Mouse (Mus musculus): ENCODE data around the gene Lrguk. TPM values are rescaled to one million over a fixed set of nuclear protein-coding genes. Genes with fewer than 3 reads are reported as not detected.

Gene Lrguk
- polyA plus RNA-seq, 1 experiment from 2014 or later, result 1.6 TPM

- no peak overlapping the region for H3K4me3 ChIP-seq (ENCODE audit: low read depth, low read length)
- WGBS, result 51% methylated on average over 5 of the region's 5 CpGs
- H3K9ac ChIP-seq (ENCODE audit: low read depth, low read length), result no peak overlapping the region
- H3K27me3 ChIP-seq (replicated peaks; ENCODE audit: control insufficient read depth, insufficient read depth, low read length), result no peaks in the 10 kb centered on the region
- H3K4me1 ChIP-seq (ENCODE audit: control insufficient read depth, insufficient read depth, low read length), result peaks cover 32% of the 10 kb centered on the region
- H3K36me3 ChIP-seq (ENCODE audit: control insufficient read depth, insufficient read depth, low read length), result peaks cover 47% of the 10 kb centered on the region
- DNase-seq (ENCODE audit: low spot score) (peak; percentile 50), ATAC-seq (ENCODE audit: low read depth) (no peak; the same call in 1 of the 2 replicates)
- H3K4me2 ChIP-seq (ENCODE audit: low read depth, low read length), result no peak overlapping the region
- peak overlapping the region; percentile 36 for H3K27ac ChIP-seq (replicated peaks; ENCODE audit: low read depth, low read length)
- H3K9me3 ChIP-seq (ENCODE audit: control insufficient read depth, low read length), result no peaks in the 10 kb centered on the region
These were observed 126.8 kb downstream of the Lrguk start for GRCm38 (mm10) chr6:34156057-34156456.

- peaks cover 32% of the 10 kb centered on the region for H3K4me1 ChIP-seq (ENCODE audit: control insufficient read depth, insufficient read depth, low read length)
- H3K4me2 ChIP-seq (ENCODE audit: low read depth, low read length), result no peak overlapping the region
- H3K4me3 ChIP-seq (ENCODE audit: low read depth, low read length), result no peak overlapping the region
- WGBS, result 73% methylated on average over 14 of the region's 14 CpGs
- DNase-seq (ENCODE audit: low spot score) (no peak), ATAC-seq (ENCODE audit: low read depth) (no peak)
- H3K9me3 ChIP-seq (ENCODE audit: control insufficient read depth, low read length), result no peaks in the 10 kb centered on the region
- H3K9ac ChIP-seq (ENCODE audit: low read depth, low read length), result no peak overlapping the region
- peaks cover 56% of the 10 kb centered on the region for H3K36me3 ChIP-seq (ENCODE audit: control insufficient read depth, insufficient read depth, low read length)
- no peak overlapping the region; the same call in 1 of the 2 replicates for H3K27ac ChIP-seq (replicated peaks; ENCODE audit: low read depth, low read length)
- no peaks in the 10 kb centered on the region for H3K27me3 ChIP-seq (replicated peaks; ENCODE audit: control insufficient read depth, insufficient read depth, low read length)
These were observed 127.8 kb downstream of the Lrguk start for GRCm38 (mm10) chr6:34156841-34157748.

GRCm38 (mm10) chr6:34159998-34160815 is 131.0 kb downstream of the Lrguk start:
- Histone ChIP-seq H3K9me3 (ENCODE audit: control insufficient read depth, low read length) (no peaks in the 10 kb centered on the region), H3K27me3 (replicated peaks; ENCODE audit: control insufficient read depth, insufficient read depth, low read length) (no peaks in the 10 kb centered on the region), H3K36me3 (ENCODE audit: control insufficient read depth, insufficient read depth, low read length) (peaks cover 77% of the 10 kb centered on the region), H3K4me3 (ENCODE audit: low read depth, low read length) (no peak overlapping the region), H3K4me2 (ENCODE audit: low read depth, low read length) (no peak overlapping the region), H3K27ac (replicated peaks; ENCODE audit: low read depth, low read length) (no peak overlapping the region), H3K4me1 (ENCODE audit: control insufficient read depth, insufficient read depth, low read length) (peaks cover 14% of the 10 kb centered on the region), H3K9ac (ENCODE audit: low read depth, low read length) (no peak overlapping the region)
- ATAC-seq (ENCODE audit: low read depth), result no peak
- WGBS, result 81% methylated on average over 23 of the region's 23 CpGs
- DNase-seq (ENCODE audit: low spot score), result no peak

DNA sequence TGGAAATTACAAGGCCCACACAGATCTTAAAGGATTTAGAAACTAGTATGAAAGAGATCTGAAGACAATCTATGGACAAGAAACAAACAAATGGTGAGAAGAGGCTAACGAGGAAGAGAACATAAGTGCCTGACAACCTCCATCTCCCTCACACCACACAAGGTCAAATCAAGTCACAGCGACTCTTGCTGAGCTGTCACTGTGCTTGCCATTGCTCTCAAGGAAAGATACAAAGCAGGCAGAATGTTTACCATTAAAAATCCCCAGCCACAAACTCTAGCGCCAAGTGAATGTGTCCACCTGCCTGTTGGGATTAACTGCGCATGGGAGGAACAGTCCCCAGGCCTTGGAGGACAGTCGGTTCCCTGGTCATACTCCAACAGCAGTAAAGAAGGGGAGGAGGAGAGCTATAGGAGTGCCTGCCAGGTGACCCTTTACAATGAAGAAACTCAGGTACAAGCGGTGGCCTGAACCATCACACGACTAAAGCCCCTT is 131.6 kb downstream of the Lrguk start:
- Histone ChIP-seq H3K27ac (replicated peaks; ENCODE audit: low read depth, low read length) (no peak overlapping the region), H3K4me1 (ENCODE audit: control insufficient read depth, insufficient read depth, low read length) (peaks cover 8% of the 10 kb centered on the region; the same call in 1 of the 2 replicates), H3K36me3 (ENCODE audit: control insufficient read depth, insufficient read depth, low read length) (peaks cover 83% of the 10 kb centered on the region), H3K9me3 (ENCODE audit: control insufficient read depth, low read length) (no peaks in the 10 kb centered on the region), H3K27me3 (replicated peaks; ENCODE audit: control insufficient read depth, insufficient read depth, low read length) (no peaks in the 10 kb centered on the region), H3K4me3 (ENCODE audit: low read depth, low read length) (no peak overlapping the region), H3K4me2 (ENCODE audit: low read depth, low read length) (no peak overlapping the region), H3K9ac (ENCODE audit: low read depth, low read length) (no peak overlapping the region)
- 95% methylated on average over 7 of the region's 7 CpGs for WGBS
- no peak for ATAC-seq (ENCODE audit: low read depth)
- DNase-seq (ENCODE audit: low spot score), result no peak

DNA sequence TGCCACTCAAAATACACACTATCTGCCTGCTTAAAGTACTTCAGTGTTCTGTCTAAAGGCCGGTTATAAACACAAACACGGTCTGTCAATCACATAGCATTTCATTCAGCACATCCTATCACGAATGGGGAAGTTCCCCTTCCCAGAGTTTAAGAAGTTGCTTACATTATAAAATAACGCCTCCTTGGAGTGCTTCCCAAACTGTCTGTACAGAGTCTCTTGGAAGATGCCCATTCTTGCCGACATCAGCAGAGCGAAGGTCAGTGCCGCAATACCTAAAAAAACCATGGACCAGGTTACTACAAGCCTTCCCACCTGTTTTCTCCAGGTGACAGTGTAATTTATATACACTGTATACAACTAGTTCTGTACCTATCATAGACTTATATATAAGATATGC is 132.3 kb downstream of the Lrguk start:
- ATAC-seq (ENCODE audit: low read depth) (no peak), DNase-seq (ENCODE audit: low spot score) (no peak)
- 95% methylated on average over 7 of the region's 7 CpGs for WGBS
- H3K27ac ChIP-seq (replicated peaks; ENCODE audit: low read depth, low read length), result no peak overlapping the region
- H3K4me2 ChIP-seq (ENCODE audit: low read depth, low read length), result no peak overlapping the region
- no peaks in the 10 kb centered on the region for H3K27me3 ChIP-seq (replicated peaks; ENCODE audit: control insufficient read depth, insufficient read depth, low read length)
- peaks cover 87% of the 10 kb centered on the region for H3K36me3 ChIP-seq (ENCODE audit: control insufficient read depth, insufficient read depth, low read length)
- no peak overlapping the region for H3K4me3 ChIP-seq (ENCODE audit: low read depth, low read length)
- H3K9me3 ChIP-seq (ENCODE audit: control insufficient read depth, low read length), result no peaks in the 10 kb centered on the region
- no peak overlapping the region for H3K9ac ChIP-seq (ENCODE audit: low read depth, low read length)
- peaks cover 4% of the 10 kb centered on the region; the same call in 1 of the 2 replicates for H3K4me1 ChIP-seq (ENCODE audit: control insufficient read depth, insufficient read depth, low read length)

GRCm38 (mm10) chr6:34162607-34163006 is 133.4 kb downstream of the Lrguk start:
- Histone ChIP-seq H3K27me3 (replicated peaks; ENCODE audit: control insufficient read depth, insufficient read depth, low read length) (no peaks in the 10 kb centered on the region), H3K9ac (ENCODE audit: low read depth, low read length) (no peak overlapping the region), H3K4me2 (ENCODE audit: low read depth, low read length) (no peak overlapping the region), H3K9me3 (ENCODE audit: control insufficient read depth, low read length) (no peaks in the 10 kb centered on the region), H3K4me1 (ENCODE audit: control insufficient read depth, insufficient read depth, low read length) (no peaks in the 10 kb centered on the region), H3K4me3 (ENCODE audit: low read depth, low read length) (no peak overlapping the region), H3K27ac (replicated peaks; ENCODE audit: low read depth, low read length) (no peak overlapping the region), H3K36me3 (ENCODE audit: control insufficient read depth, insufficient read depth, low read length) (peaks cover 83% of the 10 kb centered on the region)
- 55% methylated on average over 2 of the region's 2 CpGs for WGBS
- ATAC-seq (ENCODE audit: low read depth) (peak; percentile 83; the same call in 1 of the 2 replicates), DNase-seq (ENCODE audit: low spot score) (peak; percentile 52)

DNA sequence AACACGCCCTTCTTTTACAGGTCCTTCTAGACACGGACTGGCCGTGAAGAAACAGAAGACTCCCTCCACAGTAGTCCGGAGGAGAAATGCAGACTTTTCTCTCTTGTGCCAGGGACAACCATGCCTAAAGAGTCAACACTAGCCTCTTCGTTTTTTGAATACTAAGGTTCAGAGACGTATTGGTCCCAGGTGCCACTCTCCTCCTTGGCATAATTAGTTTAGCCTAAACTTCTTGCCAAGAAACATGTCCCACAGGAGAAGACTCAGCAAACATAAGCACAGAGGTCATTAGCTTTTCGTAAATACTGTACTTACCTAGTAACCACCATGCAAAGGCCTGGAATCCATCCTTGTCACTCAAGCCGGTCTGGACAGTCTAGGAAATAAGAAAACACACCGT is 133.8 kb downstream of the Lrguk start:
- DNase-seq (ENCODE audit: low spot score) (no peak), ATAC-seq (ENCODE audit: low read depth) (peak; percentile 80; the same call in 1 of the 2 replicates)
- Histone ChIP-seq H3K36me3 (ENCODE audit: control insufficient read depth, insufficient read depth, low read length) (peaks cover 81% of the 10 kb centered on the region), H3K27ac (replicated peaks; ENCODE audit: low read depth, low read length) (no peak overlapping the region), H3K9ac (ENCODE audit: low read depth, low read length) (no peak overlapping the region), H3K4me1 (ENCODE audit: control insufficient read depth, insufficient read depth, low read length) (no peaks in the 10 kb centered on the region), H3K27me3 (replicated peaks; ENCODE audit: control insufficient read depth, insufficient read depth, low read length) (no peaks in the 10 kb centered on the region), H3K9me3 (ENCODE audit: control insufficient read depth, low read length) (no peaks in the 10 kb centered on the region), H3K4me3 (ENCODE audit: low read depth, low read length) (no peak overlapping the region), H3K4me2 (ENCODE audit: low read depth, low read length) (no peak overlapping the region)
- WGBS, result 68% methylated on average over 9 of the region's 9 CpGs

DNA sequence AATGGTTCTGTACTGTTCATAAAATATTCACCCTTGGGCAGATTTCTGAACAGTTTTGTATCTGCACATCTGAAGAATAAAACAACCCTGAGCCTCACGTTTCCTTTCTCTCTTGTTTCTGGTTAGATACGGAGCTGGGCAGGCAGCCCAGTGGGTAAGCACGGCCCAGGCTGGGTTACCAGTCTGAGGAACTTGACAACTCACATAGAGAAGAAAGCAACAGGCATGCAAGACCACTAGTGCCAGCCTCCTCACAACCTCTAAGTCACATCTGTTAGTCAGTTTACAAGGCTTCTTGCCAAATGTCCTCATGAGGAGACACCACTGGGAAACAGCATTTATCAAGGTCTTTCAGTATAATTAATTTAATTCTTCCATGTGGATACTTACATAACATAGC is 139.6 kb downstream of the Lrguk start:
- Histone ChIP-seq H3K9me3 (ENCODE audit: control insufficient read depth, low read length) (no peaks in the 10 kb centered on the region), H3K9ac (ENCODE audit: low read depth, low read length) (no peak overlapping the region), H3K4me2 (ENCODE audit: low read depth, low read length) (no peak overlapping the region), H3K36me3 (ENCODE audit: control insufficient read depth, insufficient read depth, low read length) (peaks cover 54% of the 10 kb centered on the region), H3K4me1 (ENCODE audit: control insufficient read depth, insufficient read depth, low read length) (peaks cover 7% of the 10 kb centered on the region; the same call in 1 of the 2 replicates), H3K27ac (replicated peaks; ENCODE audit: low read depth, low read length) (no peak overlapping the region), H3K27me3 (replicated peaks; ENCODE audit: control insufficient read depth, insufficient read depth, low read length) (no peaks in the 10 kb centered on the region), H3K4me3 (ENCODE audit: low read depth, low read length) (no peak overlapping the region)
- WGBS, result 66% methylated on average over 3 of the region's 3 CpGs
- ATAC-seq (ENCODE audit: low read depth), result no peak
- no peak for DNase-seq (ENCODE audit: low spot score)
